Mouse (Mus musculus) spleen, adult 2 months (tissue): ENCODE measurements around the gene Ptprt.

Experiments used
- CTCF ChIP-seq: fragments of 200-500 bp; IDR thresholded peaks from 2 replicates; pipeline ENCODE4 v1.5.1; 2011; ENCODE audit warnings: mild to moderate bottlenecking, inconsistent platforms; ENCODE audit not compliant: insufficient read depth, insufficient read length, insufficient replicate concordance; ENCODE audit errors: extremely low read depth
- POLR2A ChIP-seq: fragments of 200-500 bp; IDR thresholded peaks from 2 replicates; pipeline ENCODE4 v1.6.1; 2011; ENCODE audit warnings: low read depth, low read length, inconsistent platforms

- no peak for TF ChIP-seq POLR2A
- no peak for TF ChIP-seq CTCF
Observed at GRCm38 (mm10) chr2:161944689-161945088, 716.3 kb downstream of the Ptprt start.
